Mouse (Mus musculus) MN1 (cell line): Measurements from ENCODE around the gene Wdr18.

Experiments
- DNase-seq: peaks from one replicate; pipeline ENCODE4 v3.0.0-alpha.2; 2016; ENCODE audit warnings: low spot score

The Wdr18 gene

DNA sequence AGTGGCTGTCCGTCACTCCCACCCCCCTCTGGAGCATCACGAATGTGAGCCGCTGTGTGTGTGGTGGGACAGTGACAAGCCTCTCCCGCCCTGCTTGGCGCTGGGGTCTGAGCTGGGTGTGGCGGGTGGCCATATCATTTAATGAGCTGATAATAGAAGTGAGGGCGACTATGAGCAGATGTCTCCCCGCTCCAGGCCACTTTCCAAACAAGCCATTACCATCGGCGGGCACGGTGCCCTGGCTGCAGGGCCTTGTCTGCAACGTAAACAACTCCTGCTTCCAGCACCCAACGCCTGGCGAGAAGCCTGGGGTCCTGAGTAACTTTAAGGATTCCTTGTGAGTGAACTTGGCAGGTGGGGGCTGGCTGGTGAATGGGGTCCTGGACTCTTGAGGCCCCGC is 37.9 kb downstream of the Wdr18 start:
- peak; percentile 86 for DNase-seq

DNA sequence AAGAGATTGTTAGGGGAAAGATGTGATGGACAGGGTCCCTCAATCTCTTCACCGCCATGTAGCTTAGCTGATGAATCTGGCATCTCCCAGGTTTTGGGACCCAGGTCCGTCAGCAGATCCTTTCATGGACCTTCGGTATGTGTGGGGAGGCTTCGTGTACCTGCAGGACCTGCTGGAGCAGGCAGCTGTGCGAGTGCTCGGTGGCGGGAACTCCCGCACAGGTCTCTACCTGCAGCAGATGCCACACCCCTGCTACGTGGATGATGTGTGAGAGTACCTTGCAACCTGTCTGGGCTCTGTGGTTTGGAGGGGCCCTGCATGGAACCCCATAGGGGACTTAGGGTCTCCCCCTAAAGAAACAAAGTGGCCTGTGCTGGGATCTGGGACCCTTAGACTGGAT is 42.0 kb downstream of the Wdr18 start:
- no peak for DNase-seq

DNA sequence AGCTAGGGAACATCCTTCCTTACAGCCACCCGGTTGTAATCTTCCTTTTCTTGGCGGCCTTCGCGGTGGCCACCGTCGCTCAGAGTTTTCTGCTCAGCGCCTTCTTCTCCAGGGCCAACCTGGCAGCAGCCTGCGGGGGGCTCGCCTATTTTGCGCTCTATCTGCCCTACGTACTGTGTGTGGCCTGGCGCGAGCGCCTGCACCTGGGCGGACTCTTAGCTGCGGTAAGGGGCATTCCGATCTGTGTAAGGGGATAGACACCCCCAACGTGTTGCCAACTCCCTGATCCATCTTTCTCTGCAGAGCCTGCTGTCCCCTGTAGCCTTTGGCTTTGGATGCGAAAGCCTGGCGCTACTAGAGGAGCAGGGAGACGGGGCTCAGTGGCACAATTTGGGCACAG is 42.9 kb downstream of the Wdr18 start:
- DNase-seq: no peak

DNA sequence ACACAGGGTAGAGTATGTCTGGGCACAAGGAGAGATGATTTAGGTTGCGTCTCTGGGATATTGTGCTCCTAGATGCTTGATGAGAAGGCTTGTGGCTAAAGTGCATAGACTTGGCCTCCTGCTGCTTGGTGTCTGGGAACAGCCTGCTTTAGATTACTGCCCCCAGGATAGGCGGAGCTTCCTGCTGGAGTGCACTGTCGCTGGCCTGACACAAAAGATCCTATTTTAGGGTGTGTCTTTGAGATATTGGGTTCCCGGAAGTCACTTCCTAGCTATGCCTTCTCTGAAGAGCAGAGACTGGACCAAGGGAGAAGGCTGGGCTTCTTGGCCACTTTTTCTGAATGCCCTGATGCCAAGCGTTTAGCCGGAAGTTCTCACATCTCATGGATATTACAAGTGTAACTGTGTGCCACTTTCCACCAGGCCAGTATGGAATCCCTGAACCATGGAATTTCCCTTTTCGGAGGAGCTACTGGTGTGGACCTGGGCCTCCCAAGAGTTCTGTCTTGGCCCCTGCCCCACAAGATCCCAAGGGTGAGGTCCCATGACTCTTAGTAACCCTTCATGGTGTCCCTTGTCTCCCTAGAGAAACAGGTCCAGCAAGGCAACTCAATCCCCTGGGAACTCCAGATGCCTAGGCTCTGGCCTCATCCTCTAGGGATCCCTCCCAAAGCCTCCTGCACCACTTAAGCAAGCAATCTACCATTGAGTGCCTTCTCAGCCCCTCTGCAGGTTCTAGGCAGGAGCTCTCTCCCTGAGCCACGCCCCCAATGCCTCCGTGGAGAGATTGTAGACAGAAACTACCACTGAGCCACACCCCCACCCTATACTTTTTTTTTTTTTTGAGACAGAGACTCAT is 43.7 kb downstream of the Wdr18 start:
- peak; percentile 66 for DNase-seq

DNA sequence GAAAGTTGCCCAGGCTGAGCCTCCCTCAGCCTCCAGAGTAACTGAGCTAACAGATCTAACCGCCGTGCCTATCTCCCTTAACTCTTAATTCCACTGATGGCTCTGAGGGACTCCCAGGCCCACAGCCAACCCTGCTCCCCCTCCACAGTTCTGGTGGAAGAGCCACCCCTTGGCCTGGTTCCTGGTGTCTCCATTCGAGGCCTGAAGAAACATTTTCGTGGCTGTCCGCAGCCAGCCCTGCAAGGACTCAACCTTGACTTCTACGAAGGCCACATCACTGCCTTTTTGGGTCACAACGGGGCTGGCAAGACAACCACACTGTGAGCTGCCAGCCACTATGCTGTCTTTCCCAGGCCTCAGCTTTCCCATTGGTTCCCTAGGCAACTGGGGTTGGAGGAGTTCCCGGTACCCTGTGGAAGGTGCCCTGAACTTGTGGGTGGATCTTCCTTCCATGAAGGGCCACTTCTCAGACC is 44.3 kb downstream of the Wdr18 start:
- no peak for DNase-seq

DNA sequence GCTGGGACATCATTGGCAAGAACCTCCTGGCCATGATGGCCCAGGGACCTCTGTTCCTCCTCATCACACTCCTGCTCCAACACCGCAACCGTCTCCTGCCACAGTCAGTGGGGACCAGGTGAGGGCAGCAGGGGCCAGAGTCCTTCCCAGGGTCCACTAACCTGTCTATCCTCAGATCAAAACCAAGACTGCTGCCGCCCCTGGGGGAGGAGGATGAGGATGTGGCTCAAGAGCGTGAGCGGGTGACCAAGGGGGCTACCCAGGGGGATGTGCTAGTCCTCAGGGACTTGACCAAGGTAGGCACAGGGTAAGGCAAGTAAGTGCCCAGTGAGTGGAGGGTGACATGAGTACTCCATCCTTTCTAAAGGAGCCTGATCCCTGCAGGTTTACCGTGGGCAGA is 51.8 kb downstream of the Wdr18 start:
- DNase-seq: no peak

DNA sequence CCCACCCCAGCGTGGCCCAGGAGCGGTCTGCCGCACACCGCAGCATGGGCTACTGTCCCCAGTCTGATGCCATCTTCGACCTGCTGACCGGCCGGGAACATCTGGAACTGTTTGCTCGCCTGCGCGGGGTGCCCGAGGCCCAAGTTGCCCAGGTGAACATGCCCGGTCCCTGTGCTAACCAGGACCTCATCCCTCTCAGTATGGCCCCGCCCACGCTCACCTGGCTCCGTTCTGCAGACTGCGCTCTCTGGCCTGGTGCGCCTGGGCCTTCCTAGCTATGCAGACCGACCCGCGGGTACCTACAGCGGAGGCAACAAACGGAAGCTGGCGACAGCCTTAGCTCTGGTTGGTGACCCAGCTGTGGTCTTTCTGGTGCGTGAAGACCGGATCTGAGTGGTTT is 53.7 kb downstream of the Wdr18 start:
- no peak for DNase-seq

DNA sequence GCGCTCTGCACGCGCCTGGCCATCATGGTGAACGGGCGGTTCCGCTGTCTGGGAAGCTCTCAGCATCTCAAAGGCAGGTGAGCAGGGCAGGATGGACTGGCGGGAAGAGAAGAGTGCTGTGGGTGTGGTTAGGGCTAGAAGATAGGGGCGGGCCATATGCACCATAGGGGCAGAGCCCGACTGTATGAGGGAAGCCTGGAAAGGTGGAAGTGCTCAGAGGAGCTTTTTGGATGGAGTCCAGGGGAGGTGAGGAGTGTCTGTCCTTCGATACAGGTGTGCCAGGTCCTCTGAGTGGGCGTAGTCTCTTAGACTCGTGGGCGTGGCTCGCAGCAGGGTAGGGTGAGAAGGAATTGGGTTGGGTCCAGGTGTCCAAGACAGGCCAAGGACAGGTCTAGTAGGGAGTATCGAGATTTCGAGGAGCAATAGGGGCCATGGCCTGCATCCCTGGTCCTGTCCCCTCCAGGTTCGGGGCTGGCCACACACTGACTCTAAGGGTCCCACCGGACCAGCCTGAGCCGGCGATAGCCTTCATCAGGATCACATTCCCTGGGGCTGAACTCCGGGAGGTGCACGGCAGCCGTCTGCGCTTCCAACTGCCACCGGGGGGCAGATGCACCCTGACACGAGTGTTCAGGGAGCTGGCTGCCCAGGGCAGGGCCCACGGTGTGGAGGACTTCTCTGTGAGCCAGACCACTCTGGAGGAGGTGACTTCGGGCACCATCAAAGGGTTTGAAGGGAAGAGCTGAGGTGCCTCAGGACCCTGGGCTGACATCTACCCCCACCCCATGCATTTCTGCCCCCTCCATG is 54.7 kb downstream of the Wdr18 start:
- DNase-seq: peak; percentile 70

DNA sequence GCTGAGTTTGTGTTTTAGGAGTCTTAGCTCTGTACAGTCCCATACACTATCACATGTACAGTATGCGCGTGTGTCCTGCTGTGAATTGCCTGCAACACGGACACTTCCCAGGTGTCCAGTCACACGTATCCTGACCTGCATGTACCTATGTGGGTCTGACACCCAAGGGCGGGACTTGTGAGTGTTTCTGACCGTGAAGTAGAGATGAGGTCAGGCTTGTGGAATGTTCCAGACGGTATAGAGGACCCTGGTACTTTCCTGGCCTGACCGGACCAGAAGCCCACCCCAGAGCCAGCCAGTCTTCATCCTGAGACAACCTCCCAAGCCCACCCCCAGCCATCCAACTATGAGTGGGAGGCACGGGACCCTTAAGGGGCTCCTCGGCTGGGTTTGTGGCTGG is 55.6 kb downstream of the Wdr18 start:
- no peak for DNase-seq

DNA sequence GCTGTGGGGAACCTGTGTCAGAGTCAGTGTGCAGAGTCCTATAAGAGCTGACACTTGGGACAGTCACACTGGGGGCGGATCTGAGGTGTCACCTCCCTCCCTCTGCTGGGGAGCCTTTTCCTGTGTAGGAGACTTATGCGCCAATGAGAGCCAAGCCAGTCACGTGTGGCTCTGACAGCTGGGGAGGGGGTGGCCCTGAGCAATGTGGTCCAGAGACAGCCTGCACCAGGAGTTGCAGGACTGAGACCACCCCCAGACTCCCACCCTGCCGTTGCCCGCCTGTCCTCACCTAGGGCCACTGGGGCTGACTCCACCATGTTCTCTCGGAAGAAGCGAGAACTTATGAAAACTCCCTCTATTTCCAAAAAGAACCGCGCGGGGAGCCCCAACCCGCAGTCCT is 56.6 kb downstream of the Wdr18 start, which contains the start of gene Arhgap45:
Arhgap45 (plus strand) TSS at position 143 of the 400 bp plus-strand sequence.
- no peak for DNase-seq

DNA sequence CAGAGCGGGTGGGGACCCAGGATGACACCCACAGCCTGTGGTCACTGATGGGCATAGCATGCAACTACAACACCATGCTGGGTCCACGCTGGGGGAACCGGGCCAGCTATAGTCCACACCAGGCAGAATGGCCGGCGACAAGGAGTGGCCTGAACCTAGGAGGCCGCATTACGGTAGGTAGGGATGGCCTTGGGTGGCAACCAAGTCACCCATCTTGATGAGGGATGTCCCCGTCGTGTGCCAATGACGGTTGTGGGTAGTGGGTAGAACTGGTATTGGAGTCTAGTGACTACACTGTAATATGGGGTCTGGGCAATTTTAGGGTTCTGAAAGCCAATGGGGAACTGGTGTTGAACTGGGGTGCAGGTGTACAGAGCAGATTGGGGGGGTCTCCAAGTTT is 57.0 kb downstream of the Wdr18 start:
- no peak for DNase-seq

DNA sequence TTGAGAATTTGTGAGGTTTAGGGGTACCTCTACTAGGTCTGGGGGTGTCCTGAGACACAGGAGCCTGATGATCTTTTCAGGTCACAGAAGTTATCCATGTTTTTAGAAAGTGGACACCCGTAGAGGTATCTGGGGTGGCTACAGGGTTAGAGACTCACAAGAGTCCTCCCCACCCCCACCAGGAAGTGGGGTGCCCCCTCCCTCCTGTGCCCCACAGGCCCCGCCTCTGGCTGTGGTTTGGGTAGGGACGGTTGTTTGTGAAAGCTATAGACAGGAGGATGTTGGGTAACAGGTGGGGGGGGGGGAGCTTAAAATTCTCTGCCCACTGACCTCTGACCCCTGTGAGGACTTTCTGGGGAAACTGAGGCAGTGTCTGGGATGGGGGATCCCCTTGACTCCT is 57.4 kb downstream of the Wdr18 start:
- DNase-seq: no peak

DNA sequence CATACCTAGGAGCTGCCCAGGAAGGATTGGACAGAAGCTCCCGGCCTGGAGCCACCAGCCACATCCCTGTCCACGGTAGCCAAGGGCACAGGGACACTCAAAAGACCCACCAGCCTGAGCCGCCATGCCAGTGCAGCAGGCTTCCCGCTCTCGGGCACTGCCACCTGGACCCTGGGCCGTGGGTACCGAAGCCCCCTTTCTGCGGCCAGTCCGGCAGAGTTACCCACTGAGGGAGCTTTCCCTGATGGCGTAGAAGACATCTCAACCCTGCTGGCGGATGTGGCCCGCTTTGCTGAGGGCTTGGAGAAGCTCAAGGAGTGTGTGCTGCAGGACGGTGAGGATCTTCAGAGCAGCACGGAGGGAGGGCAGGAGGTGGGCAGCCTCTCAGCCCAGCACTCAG is 57.8 kb downstream of the Wdr18 start:
- DNase-seq: no peak

DNA sequence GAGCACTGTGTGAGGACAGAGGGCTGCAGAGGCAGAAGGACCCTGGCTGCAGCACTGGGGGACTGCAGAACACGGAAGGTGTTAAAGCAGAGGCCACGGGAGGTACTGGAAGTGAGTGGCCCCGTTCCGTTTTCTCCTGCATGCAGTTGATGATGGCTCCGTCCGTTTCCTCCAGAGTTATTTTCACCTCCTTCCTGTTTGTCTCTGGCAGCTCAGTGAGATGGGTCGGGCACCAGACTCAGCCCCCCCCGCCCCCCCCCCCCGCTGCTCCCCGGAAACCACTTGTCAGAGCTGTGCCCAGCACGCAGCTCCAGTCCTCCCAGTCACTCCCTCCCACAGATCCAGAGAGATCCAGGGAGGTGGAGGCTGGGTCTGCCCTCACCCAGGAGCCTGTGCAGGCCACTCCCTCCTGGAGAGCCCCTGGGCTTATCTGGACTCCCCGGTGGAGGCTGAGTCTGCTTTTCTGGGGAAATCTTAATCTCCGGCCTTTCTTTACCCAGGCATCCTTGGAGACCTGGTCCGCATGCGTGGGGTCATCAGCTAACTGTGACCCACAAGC is 58.9 kb downstream of the Wdr18 start:
- DNase-seq: peak; percentile 73

DNA sequence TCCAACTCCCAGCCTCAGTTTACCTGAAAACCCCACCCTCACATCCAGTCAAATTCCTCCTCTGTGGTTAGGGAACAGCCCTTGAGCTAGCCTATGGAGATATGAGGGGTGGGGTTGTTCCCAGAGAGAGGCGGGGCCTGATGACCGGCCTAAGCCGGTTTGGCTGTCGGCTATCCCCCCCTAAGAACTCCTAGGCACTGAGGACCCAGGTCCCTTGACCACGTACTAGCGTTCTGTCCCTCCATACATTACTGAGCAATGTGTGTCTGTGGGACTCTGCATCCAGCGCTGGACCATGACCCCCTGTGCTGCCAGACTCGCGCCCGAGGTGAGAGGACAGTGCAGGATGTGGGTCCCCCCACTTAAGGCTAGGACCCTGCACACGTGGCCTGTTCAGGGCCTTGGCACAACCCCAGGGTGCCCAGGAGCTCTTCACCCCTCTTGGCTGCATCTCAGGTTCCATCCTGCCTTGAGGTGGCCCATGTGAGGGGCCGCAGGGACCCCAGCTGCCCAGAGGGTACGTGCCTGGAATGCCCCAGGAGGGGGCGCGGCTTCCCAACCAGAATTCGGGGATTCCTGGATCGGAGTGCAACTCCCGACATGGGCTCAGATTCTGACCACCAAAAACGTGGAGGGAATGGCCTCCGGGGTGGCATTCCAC is 59.6 kb downstream of the Wdr18 start:
- no peak for DNase-seq
